Mouse (Mus musculus) hindbrain, postnatal 0 days (tissue): ENCODE measurements around the gene Olfr986. TPM values are rescaled to one million over a fixed set of nuclear protein-coding genes. Genes with fewer than 3 reads are reported as not detected.
A peak's percentile ranks its signal among the peaks of the same experiment; 100 is the strongest.

Experiments used
- ATAC-seq: fragments of 200-750 bp; cut with Nextera tagmentation; 2 replicates; pipeline ENCODE4 v1.8.0; 2017; ENCODE audit warnings: mild to moderate bottlenecking, moderate TSS enrichment, moderate library complexity
- DNase-seq: peaks from one replicate; pipeline ENCODE4 v3.0.0-alpha.2; 2015; ENCODE audit warnings: low spot score
- H3K27ac ChIP-seq: fragments of 300-500 bp; sonication (generic); 2 replicates; pipeline ENCODE4 v1.5.1; 2014; ENCODE audit warnings: mild to moderate bottlenecking
- H3K27me3 ChIP-seq: fragments of 300-500 bp; sonication (generic); 2 replicates; pipeline ENCODE4 v1.6.1; 2014; ENCODE audit warnings: low read length, mixed read lengths; ENCODE audit not compliant: insufficient read depth
- H3K36me3 ChIP-seq: fragments of 300-500 bp; sonication (generic); 2 replicates; pipeline ENCODE4 v1.6.1; 2014; ENCODE audit warnings: low read length, mixed read lengths; ENCODE audit not compliant: insufficient read depth
- H3K4me1 ChIP-seq: fragments of 300-500 bp; sonication (generic); 2 replicates; pipeline ENCODE4 v1.6.1; 2014; ENCODE audit warnings: antibody characterized with exemption, low read length, mixed read lengths; ENCODE audit not compliant: insufficient read depth
- H3K4me2 ChIP-seq: fragments of 300-500 bp; sonication (generic); 2 replicates; pipeline ENCODE4 v1.6.1; 2014; ENCODE audit warnings: low read depth, mild to moderate bottlenecking, low read length, moderate library complexity, mixed read lengths
- H3K4me3 ChIP-seq: fragments of 300-500 bp; sonication (generic); 2 replicates; pipeline ENCODE4 v1.5.1; 2014; ENCODE audit warnings: low read length
- H3K9ac ChIP-seq: fragments of 300-500 bp; sonication (generic); replicated peaks from 2 replicates; pipeline ENCODE4 v1.6.1; 2014; ENCODE audit warnings: mild to moderate bottlenecking, low read length, moderate library complexity, mixed read lengths
- H3K9me3 ChIP-seq: fragments of 300-500 bp; sonication (generic); 2 replicates; pipeline ENCODE4 v1.6.1; 2016; ENCODE audit warnings: low read length, mixed read lengths
- CTCF ChIP-seq: IDR thresholded peaks from 2 replicates; pipeline ENCODE4 v1.5.1; 2016; ENCODE audit warnings: antibody characterized with exemption, control low read depth, low read depth
- WGBS: fragments of 180-500 bp; shearing (Covaris S2); extraction: QIAGEN DNeasy Blood & Tissue Kit; methylation state at CpG from one replicate; pipeline ENCODE4 v1.1.7; 2014; 5-methylcytosine and 5-hydroxymethylcytosine counted together
- polyA plus RNA-seq: library from polyadenylated mRNA; unstranded; fragments of >200 nt; fragmentation: Nextera tagmentation; extraction: Ambion mirVana; gene quantifications from 2 replicates; pipeline ENCODE4 v1.2.1, GENCODE M21; 2015
- total RNA-seq: library from RNA; depleted of rRNA; stranded (reverse); fragments of >200 nt; gene quantifications from 2 replicates; pipeline ENCODE4 v1.2.3, GENCODE M21; 2014

The Olfr986 gene
- total and polyA plus RNA-seq, 2 experiments from 2014 or later = not detected

DNA sequence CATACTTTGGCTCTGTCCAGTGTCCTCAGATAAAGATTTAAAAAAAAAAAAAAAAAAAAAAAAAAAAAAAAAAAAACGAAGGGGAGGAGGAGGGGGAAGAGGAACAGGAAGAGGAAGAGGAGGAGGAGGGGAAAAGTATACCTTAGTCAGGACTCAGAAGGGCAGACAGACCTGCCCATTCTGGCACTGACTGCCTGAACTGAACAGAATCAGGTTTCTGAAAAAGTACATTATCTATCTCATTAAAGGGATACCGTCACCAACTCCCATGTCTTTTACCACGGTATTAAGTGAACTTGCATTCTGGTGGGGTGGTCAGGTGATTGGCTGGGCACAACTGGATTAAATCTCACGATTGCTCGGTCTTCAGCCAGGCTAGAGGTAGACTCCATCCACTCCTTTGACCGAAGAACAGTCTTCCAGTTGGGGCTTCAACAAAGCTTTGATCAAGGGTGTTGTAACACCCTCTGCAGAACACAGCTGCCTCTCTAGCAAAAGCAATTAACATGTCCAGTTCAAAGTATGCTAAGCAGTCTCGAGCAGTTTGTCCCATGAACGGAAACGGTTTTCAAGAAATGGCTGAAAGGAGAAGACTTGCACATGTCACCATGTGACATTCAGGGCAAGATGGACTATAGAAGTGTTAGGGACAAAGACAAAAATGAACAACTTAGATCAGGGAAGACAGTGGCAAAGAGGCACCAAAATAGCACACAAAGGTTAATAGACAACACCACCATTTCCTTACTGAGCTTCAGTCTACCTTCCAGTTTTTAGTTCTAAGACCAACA is 10.6 kb downstream of the Olfr986 start:
- Histone ChIP-seq H3K9ac (peak overlapping the region; percentile 82), H3K4me3 (peak overlapping the region; percentile 82), H3K36me3 (no peaks in the 10 kb centered on the region), H3K4me1 (peaks cover 12% of the 10 kb centered on the region), H3K4me2 (peak overlapping the region; percentile 98), H3K27me3 (no peaks in the 10 kb centered on the region), H3K27ac (peak overlapping the region; percentile 77; the same call in 1 of the 2 replicates), H3K9me3 (no peaks in the 10 kb centered on the region)
- DNase-seq (no peak), ATAC-seq (no peak)
- TF ChIP-seq CTCF = no peak
- 93% methylated on average over 8 of the region's 9 CpGs for WGBS

DNA sequence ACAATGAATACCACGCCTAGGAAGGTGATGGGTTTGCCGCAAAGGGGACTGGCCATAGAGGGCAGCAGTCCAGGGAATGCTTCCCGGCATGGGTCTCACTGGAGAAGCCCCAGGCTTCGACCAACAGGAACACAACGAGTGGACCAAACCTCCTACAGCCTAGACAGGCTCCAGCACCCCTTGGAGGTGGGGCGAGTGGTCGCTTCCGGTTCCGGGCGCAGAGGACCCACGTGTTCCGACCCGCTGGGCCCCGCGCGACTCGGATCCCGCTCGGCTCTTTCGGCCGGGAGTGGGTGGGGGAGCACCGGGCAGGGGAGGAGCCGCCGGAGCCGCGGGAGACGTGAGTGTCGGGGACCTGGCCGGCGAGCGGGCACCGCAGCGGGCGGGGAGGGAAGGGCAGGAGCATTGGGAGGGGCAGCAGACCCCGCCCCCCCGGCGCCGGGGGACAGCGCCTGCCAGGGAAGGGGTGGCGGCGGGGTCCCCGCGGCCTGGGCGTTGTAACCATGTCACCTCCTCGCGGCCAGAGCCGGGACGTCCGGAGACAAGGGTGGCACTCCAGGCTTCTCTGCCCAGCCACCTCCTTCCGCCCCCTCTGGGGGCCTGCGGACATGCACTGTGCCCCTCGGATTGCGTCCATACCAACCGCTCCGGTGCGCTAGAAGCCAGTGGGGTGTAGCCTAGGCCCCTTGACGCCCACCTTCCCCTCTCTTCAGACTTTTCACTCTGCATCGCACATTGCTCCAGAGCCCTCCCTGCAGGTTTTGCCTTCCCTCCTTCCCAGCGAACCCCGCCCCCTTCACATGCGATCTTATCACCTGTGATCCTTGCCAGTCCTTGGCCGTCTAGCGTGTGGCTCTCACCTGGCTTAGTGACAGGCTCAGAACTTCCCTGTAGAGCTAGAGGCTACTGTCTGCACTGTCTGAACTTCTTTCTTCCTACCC is 11.6 kb downstream of the Olfr986 start, which contains the start of gene Zfp202:
Gene Zfp202, plus strand, starts transcription at position 219 of the 941 bp plus-strand sequence.
- no peaks in the 10 kb centered on the region for H3K36me3 ChIP-seq
- WGBS = 2% methylated on average over 49 of the region's 63 CpGs
- TF ChIP-seq CTCF = peak; percentile 59
- peak within 1 kb of the TSS; percentile 77 for H3K27ac ChIP-seq
- peak within 1 kb of the TSS; percentile 98 for H3K4me2 ChIP-seq
- ATAC-seq (peak; percentile 99), DNase-seq (peak; percentile 95)
- no peaks in the 10 kb centered on the region for H3K9me3 ChIP-seq
- peak within 1 kb of the TSS; percentile 82 for H3K9ac ChIP-seq
- H3K27me3 ChIP-seq = no peaks in the 10 kb centered on the region
- peak within 1 kb of the TSS; percentile 82 for H3K4me3 ChIP-seq
- peaks cover 12% of the 10 kb centered on the region for H3K4me1 ChIP-seq

DNA sequence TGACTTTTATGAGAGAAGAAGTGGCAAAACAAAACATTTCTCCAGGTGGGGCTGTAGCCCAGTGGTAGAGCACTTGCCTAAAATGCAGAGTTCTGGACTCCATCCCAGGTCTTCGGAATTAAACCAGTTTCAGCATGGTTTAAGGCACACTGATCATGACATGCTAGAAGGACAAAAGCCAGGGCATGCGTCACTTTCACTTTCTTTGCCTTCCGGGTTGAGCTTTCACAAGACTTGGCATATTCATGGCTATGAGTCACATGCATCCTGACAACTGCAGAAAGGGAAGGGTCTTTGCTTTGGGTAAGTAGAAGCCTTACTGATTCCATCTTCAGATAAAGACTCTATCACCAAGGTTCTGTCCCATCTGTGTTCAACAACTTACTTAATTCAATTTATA is 15.3 kb downstream of the Olfr986 start:
- Histone ChIP-seq H3K36me3 (no peaks in the 10 kb centered on the region), H3K4me1 (peaks cover 12% of the 10 kb centered on the region), H3K27me3 (no peaks in the 10 kb centered on the region), H3K4me3 (no peak overlapping the region), H3K9me3 (no peaks in the 10 kb centered on the region), H3K27ac (no peak overlapping the region), H3K4me2 (no peak overlapping the region), H3K9ac (no peak overlapping the region)
- no peak for ATAC-seq
- no peak for TF ChIP-seq CTCF
- WGBS = 88% methylated on average over 3 of the region's 3 CpGs
- no peak for DNase-seq

DNA sequence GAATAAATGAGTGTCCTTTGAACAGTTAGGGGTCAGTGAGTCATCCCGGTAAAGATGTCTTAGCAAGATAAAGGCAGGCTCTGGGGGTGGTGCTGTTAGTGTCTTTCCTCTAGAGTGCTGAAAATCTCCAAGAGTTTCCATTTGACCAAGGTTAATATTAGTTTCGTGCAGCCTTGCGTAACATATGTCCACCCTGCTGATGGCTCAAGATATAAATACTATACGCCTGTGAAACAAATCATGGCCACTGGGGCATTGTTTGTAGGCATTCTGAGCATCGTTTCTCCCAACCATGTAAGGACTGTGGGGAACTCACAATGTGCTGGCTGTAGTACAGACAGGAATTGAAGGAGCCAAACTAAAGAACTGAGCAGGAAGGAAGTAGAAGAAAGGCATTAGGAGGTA is 25.8 kb downstream of the Olfr986 start:
- ATAC-seq (no peak), DNase-seq (no peak)
- WGBS = 78% methylated on average over 5 of the region's 5 CpGs
- Histone ChIP-seq H3K27me3 (no peaks in the 10 kb centered on the region), H3K4me1 (no peaks in the 10 kb centered on the region), H3K9ac (no peak overlapping the region), H3K4me3 (no peak overlapping the region), H3K36me3 (peaks cover 36% of the 10 kb centered on the region), H3K4me2 (no peak overlapping the region), H3K27ac (no peak overlapping the region), H3K9me3 (no peaks in the 10 kb centered on the region)
- TF ChIP-seq CTCF = no peak

- WGBS = 94% methylated on average over 2 of the region's 2 CpGs
Measured at GRCm38 (mm10) chr9:40210744-40211143, 30.0 kb downstream of the Olfr986 start.

GRCm38 (mm10) chr9:40214058-40214457 is 33.3 kb downstream of the Olfr986 start:
- Histone ChIP-seq H3K36me3 (peaks cover 39% of the 10 kb centered on the region), H3K27ac (no peak overlapping the region), H3K27me3 (no peaks in the 10 kb centered on the region), H3K4me3 (no peak overlapping the region), H3K4me2 (no peak overlapping the region), H3K4me1 (no peaks in the 10 kb centered on the region), H3K9ac (no peak overlapping the region), H3K9me3 (no peaks in the 10 kb centered on the region)
- 96% methylated on average over 5 of the region's 5 CpGs for WGBS
- ATAC-seq = no peak
- no peak for DNase-seq
- TF ChIP-seq CTCF = no peak

More at GRCm38 (mm10) chr9:40210744-40211143, 30.0 kb downstream of the Olfr986 start:
- DNase-seq (no peak), ATAC-seq (no peak)
- H3K4me2 ChIP-seq = no peak overlapping the region
- no peaks in the 10 kb centered on the region for H3K27me3 ChIP-seq
- H3K9ac ChIP-seq = no peak overlapping the region
- no peak overlapping the region for H3K27ac ChIP-seq
- no peaks in the 10 kb centered on the region for H3K4me1 ChIP-seq
- no peak for TF ChIP-seq CTCF
- H3K36me3 ChIP-seq = peaks cover 52% of the 10 kb centered on the region
- H3K9me3 ChIP-seq = no peaks in the 10 kb centered on the region
- H3K4me3 ChIP-seq = no peak overlapping the region
